Mouse (Mus musculus) neural tube, embryonic 15.5 days (tissue): ENCODE measurements around the gene Bcl11a. TPM values are rescaled to one million over a fixed set of nuclear protein-coding genes. Genes with fewer than 3 reads are reported as not detected.

ENCODE experiments used
- ATAC-seq: fragments of 200-750 bp; cut with Nextera tagmentation; 2 replicates; pipeline ENCODE4 v1.8.0; 2017; ENCODE audit warnings: mild to moderate bottlenecking, moderate TSS enrichment, moderate library complexity; ENCODE audit not compliant: low FRiP score
- H3K27ac ChIP-seq: fragments of 300-500 bp; sonication (generic); replicated peaks from 2 replicates; pipeline ENCODE4 v1.5.1; 2015; ENCODE audit warnings: mild to moderate bottlenecking, inconsistent platforms
- H3K27me3 ChIP-seq: fragments of 300-500 bp; sonication (generic); replicated peaks from 2 replicates; pipeline ENCODE4 v1.6.1; 2015; ENCODE audit warnings: inconsistent platforms
- H3K36me3 ChIP-seq: fragments of 300-500 bp; sonication (generic); 2 replicates; pipeline ENCODE4 v1.6.1; 2015; ENCODE audit warnings: inconsistent platforms
- H3K4me1 ChIP-seq: fragments of 300-500 bp; sonication (generic); 2 replicates; pipeline ENCODE4 v1.6.1; 2015; ENCODE audit warnings: inconsistent platforms
- H3K4me2 ChIP-seq: fragments of 300-500 bp; sonication (generic); 2 replicates; pipeline ENCODE4 v1.6.1; 2015; ENCODE audit warnings: inconsistent platforms, mild to moderate bottlenecking, moderate library complexity
- H3K4me3 ChIP-seq: fragments of 300-500 bp; sonication (generic); replicated peaks from 2 replicates; pipeline ENCODE4 v1.5.1; 2015; ENCODE audit warnings: mild to moderate bottlenecking, inconsistent platforms
- H3K9ac ChIP-seq: fragments of 300-500 bp; sonication (generic); replicated peaks from 2 replicates; pipeline ENCODE4 v1.6.1; 2015; ENCODE audit warnings: mild to moderate bottlenecking, inconsistent platforms
- H3K9me3 ChIP-seq: fragments of 300-500 bp; sonication (generic); replicated peaks from 2 replicates; pipeline ENCODE4 v1.6.1; 2016; ENCODE audit warnings: inconsistent platforms
- WGBS: fragments of 180-500 bp; shearing (Covaris S2); methylation state at CpG from one replicate; pipeline ENCODE4 v1.1.7; 2015; ENCODE audit warnings: mixed read lengths; 5-methylcytosine and 5-hydroxymethylcytosine counted together
- polyA plus RNA-seq: library from polyadenylated mRNA; unstranded; fragments of >200 nt; fragmentation: Nextera tagmentation; extraction: Ambion mirVana; gene quantifications from 2 replicates; pipeline ENCODE4 v1.2.1, GENCODE M21; 2015

Gene Bcl11a
- polyA plus RNA-seq, 1 experiment from 2014 or later = 102 TPM

GRCm38 (mm10) chr11:24199560-24199959 lies 121.7 kb downstream of the Bcl11a start:
- H3K4me3 ChIP-seq = no peak overlapping the region
- WGBS = 95% methylated on average over 3 of the region's 3 CpGs
- H3K4me2 ChIP-seq = no peak overlapping the region
- no peaks in the 10 kb centered on the region for H3K27me3 ChIP-seq
- no peak overlapping the region for H3K9ac ChIP-seq
- H3K4me1 ChIP-seq = 0 out of 2 replicates have a peak, but pooled peaks cover 4% of the 10 kb centered on the region
- no peak overlapping the region for H3K27ac ChIP-seq
- no peak for ATAC-seq
- no peaks in the 10 kb centered on the region for H3K36me3 ChIP-seq
- no peaks in the 10 kb centered on the region for H3K9me3 ChIP-seq

GRCm38 (mm10) chr11:24200310-24200709 lies 122.5 kb downstream of the Bcl11a start:
- Histone ChIP-seq H3K27ac (no peak overlapping the region), H3K9ac (no peak overlapping the region), H3K4me3 (no peak overlapping the region), H3K36me3 (no peaks in the 10 kb centered on the region), H3K4me2 (no peak overlapping the region), H3K27me3 (no peaks in the 10 kb centered on the region), H3K9me3 (no peaks in the 10 kb centered on the region), H3K4me1 (0 out of 2 replicates have a peak, but pooled peaks cover 4% of the 10 kb centered on the region)
- 48% methylated on average over 5 of the region's 5 CpGs for WGBS
- ATAC-seq = no peak

DNA sequence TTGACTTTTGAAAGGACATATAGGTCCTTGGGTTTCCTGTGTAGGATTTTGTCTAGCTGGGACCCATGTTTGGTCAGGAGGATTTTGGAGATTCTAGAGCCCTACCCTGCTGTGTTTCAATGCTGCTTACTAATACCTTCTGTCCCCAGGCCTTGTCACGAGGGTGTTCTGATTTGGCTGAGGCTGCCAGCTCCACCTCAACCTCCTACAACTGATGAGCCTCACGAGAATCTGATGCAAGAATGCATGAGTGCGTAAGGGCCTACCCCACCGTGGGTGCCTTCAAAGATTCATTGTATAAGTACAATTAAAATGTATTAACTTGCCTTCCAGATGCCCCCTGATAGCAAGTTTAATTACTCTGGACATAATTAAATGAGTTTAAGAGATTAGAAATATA lies 123.4 kb downstream of the Bcl11a start:
- no peak overlapping the region for H3K27ac ChIP-seq
- H3K4me3 ChIP-seq = no peak overlapping the region
- no peaks in the 10 kb centered on the region for H3K36me3 ChIP-seq
- H3K27me3 ChIP-seq = no peaks in the 10 kb centered on the region
- no peak overlapping the region for H3K9ac ChIP-seq
- H3K9me3 ChIP-seq = no peaks in the 10 kb centered on the region
- ATAC-seq = no peak
- 61% methylated on average over 4 of the region's 4 CpGs for WGBS
- 0 out of 2 replicates have a peak, but pooled peaks cover 4% of the 10 kb centered on the region for H3K4me1 ChIP-seq
- no peak overlapping the region for H3K4me2 ChIP-seq

- 25% methylated on average over 7 of the region's 7 CpGs for WGBS
- no peaks in the 10 kb centered on the region for H3K27me3 ChIP-seq
- no peak for ATAC-seq
Observed at GRCm38 (mm10) chr11:24202641-24203361, 124.9 kb downstream of the Bcl11a start.

GRCm38 (mm10) chr11:24203489-24203888 lies 125.6 kb downstream of the Bcl11a start:
- H3K9ac ChIP-seq = no peak overlapping the region
- H3K27ac ChIP-seq = no peak overlapping the region
- no peaks in the 10 kb centered on the region for H3K9me3 ChIP-seq
- no peak overlapping the region for H3K4me2 ChIP-seq
- H3K27me3 ChIP-seq = no peaks in the 10 kb centered on the region
- no peak for ATAC-seq
- H3K36me3 ChIP-seq = no peaks in the 10 kb centered on the region
- H3K4me3 ChIP-seq = no peak overlapping the region
- H3K4me1 ChIP-seq = 0 out of 2 replicates have a peak, but pooled peaks cover 4% of the 10 kb centered on the region
- WGBS = 88% methylated on average over 1 of the region's 1 CpGs

More at GRCm38 (mm10) chr11:24202641-24203361, 124.9 kb downstream of the Bcl11a start:
- Histone ChIP-seq H3K36me3 (no peaks in the 10 kb centered on the region), H3K4me1 (0 out of 2 replicates have a peak, but pooled peaks cover 4% of the 10 kb centered on the region), H3K4me3 (no peak overlapping the region), H3K9ac (no peak overlapping the region), H3K27ac (no peak overlapping the region), H3K4me2 (no peak overlapping the region), H3K9me3 (no peaks in the 10 kb centered on the region)

- Histone ChIP-seq H3K36me3 (no peaks in the 10 kb centered on the region), H3K4me1 (no peaks in the 10 kb centered on the region), H3K27me3 (no peaks in the 10 kb centered on the region), H3K4me2 (no peak overlapping the region), H3K4me3 (no peak overlapping the region), H3K9me3 (no peaks in the 10 kb centered on the region), H3K27ac (no peak overlapping the region), H3K9ac (no peak overlapping the region)
- WGBS = 75% methylated on average over 6 of the region's 6 CpGs
- ATAC-seq = no peak
Observed at GRCm38 (mm10) chr11:24208951-24209351, 131.1 kb downstream of the Bcl11a start.

GRCm38 (mm10) chr11:24214509-24215134 lies 136.8 kb downstream of the Bcl11a start:
- WGBS = 77% methylated on average over 3 of the region's 3 CpGs
- Histone ChIP-seq H3K4me3 (no peak overlapping the region), H3K27me3 (no peaks in the 10 kb centered on the region), H3K4me2 (no peak overlapping the region), H3K36me3 (no peaks in the 10 kb centered on the region), H3K9me3 (no peaks in the 10 kb centered on the region), H3K9ac (no peak overlapping the region), H3K4me1 (no peaks in the 10 kb centered on the region), H3K27ac (no peak overlapping the region)
- ATAC-seq = no peak

- H3K9me3 ChIP-seq = no peaks in the 10 kb centered on the region
- H3K4me3 ChIP-seq = no peak overlapping the region
- no peaks in the 10 kb centered on the region for H3K4me1 ChIP-seq
- H3K4me2 ChIP-seq = no peak overlapping the region
- WGBS = 88% methylated on average over 6 of the region's 6 CpGs
- no peaks in the 10 kb centered on the region for H3K27me3 ChIP-seq
- H3K9ac ChIP-seq = no peak overlapping the region
- ATAC-seq = no peak
- H3K27ac ChIP-seq = no peak overlapping the region
- H3K36me3 ChIP-seq = no peaks in the 10 kb centered on the region
Observed at GRCm38 (mm10) chr11:24217741-24218333, 140.0 kb downstream of the Bcl11a start.

- Histone ChIP-seq H3K4me3 (no peak overlapping the region), H3K27me3 (no peaks in the 10 kb centered on the region), H3K9ac (no peak overlapping the region), H3K9me3 (no peaks in the 10 kb centered on the region), H3K27ac (no peak overlapping the region), H3K36me3 (no peaks in the 10 kb centered on the region), H3K4me2 (no peak overlapping the region), H3K4me1 (no peaks in the 10 kb centered on the region)
- WGBS = 83% methylated on average over 4 of the region's 4 CpGs
- ATAC-seq = no peak
Observed at GRCm38 (mm10) chr11:24221601-24222307, 143.9 kb downstream of the Bcl11a start.
